Comparison of ENCODE assay signal across 18 mouse cellular contexts in the genomic region with DNA sequence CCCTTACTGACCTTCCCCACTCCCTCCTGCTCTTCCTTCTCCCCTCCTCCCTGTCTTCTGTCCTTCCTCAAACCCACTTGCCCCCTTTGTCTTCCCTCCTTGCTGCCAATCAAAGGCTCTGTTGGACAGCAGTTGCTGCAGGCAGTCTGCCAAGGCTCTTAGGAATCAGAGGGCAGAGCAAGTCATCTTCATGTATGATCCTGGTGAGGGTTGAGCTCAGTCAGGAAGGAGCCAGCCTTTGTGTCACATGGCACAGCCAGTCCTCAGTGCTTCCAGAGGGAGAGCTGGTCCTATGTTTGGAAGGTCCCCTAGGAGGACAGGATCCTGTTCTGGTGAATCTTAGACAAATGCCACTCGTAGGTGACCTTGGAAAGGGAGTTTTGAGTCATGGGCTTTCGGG. TPM values are rescaled to one million over a fixed set of nuclear protein-coding genes. Genes with fewer than 3 reads are reported as not detected.
DNase-seq lines count a peak whose midpoint lies in the region; ATAC-seq lines count a peak whose summit lies in the region.
"Had no signal": no experiment of that assay in that cellular context is flagged by ENCODE, and none has a peak within 500 bp of the region (broad histone marks: within the 10 kb centered on the region; RNA-seq: fewer than 3 reads in every experiment).

No protein-coding gene starts in this region.

- 89% methylated on average over 2 of the region's 2 CpGs for WGBS in kidney, embryonic 16.5 days
- 75% methylated on average over 2 of the region's 2 CpGs for WGBS in heart, embryonic 16.5 days

- no peak for ATAC-seq in kidney, embryonic 16.5 days (ENCODE audit: low FRiP score, low TSS enrichment)
- 0 out of 2 replicates have a peak, but pooled peaks have one; percentile 38 for ATAC-seq in heart, embryonic 16.5 days (replicated peaks; ENCODE audit: extremely low read depth, insufficient read depth, low FRiP score)
- ATAC-seq: forebrain, embryonic 16.5 days had no signal

- H3K4me3 ChIP-seq in kidney, embryonic 16.5 days (ENCODE audit: low read length), result no peak overlapping the region
- H3K4me3 ChIP-seq in heart, embryonic 16.5 days (ENCODE audit: low read length), result no peak overlapping the region
- H3K4me3 ChIP-seq: embryonic facial prominence, embryonic 15.5 days; hindbrain, embryonic 15.5 days; neural tube, embryonic 12.5 days had no signal

- no peaks in the 10 kb centered on the region for H3K9me3 ChIP-seq in kidney, embryonic 16.5 days (ENCODE audit: low read length)
- no peaks in the 10 kb centered on the region for H3K9me3 ChIP-seq in heart, embryonic 16.5 days (replicated peaks; ENCODE audit: control insufficient read depth, low read length)
- H3K9me3 ChIP-seq: embryonic facial prominence, embryonic 15.5 days; hindbrain, embryonic 15.5 days; neural tube, embryonic 12.5 days had no signal

- H3K9ac ChIP-seq in kidney, embryonic 16.5 days (replicated peaks; ENCODE audit: low read length), result no peak overlapping the region
- H3K9ac ChIP-seq in heart, embryonic 16.5 days (ENCODE audit: low read length), result no peak overlapping the region
- H3K9ac ChIP-seq: embryonic facial prominence, embryonic 15.5 days; hindbrain, embryonic 15.5 days; liver, embryonic 14.5 days; neural tube, embryonic 12.5 days had no signal

- peak; percentile 61 to 72 for DNase-seq in cerebellum, postnatal 10 days
- DNase-seq in cerebellum, adult 9-10 months, result no peak
- DNase-seq in kidney, postnatal 10 days, result peak; percentile 38
- peak; percentile 53 for DNase-seq in adipocyte (ENCODE audit: low spot score)
- no peak for DNase-seq in urinary bladder, adult 2 months (ENCODE audit: low spot score)
- no peak for DNase-seq in right cerebral cortex, postnatal 4 days
- DNase-seq: B cell, adult 2 months; cerebellum, postnatal 36 days; gastrocnemius, postnatal 10 days; lung, postnatal 14 days had no signal

- no peaks in the 10 kb centered on the region for H3K36me3 ChIP-seq in kidney, embryonic 16.5 days (ENCODE audit: insufficient read depth, low read length)
- peaks cover 11% of the 10 kb centered on the region; the same call in 1 of the 2 replicates for H3K36me3 ChIP-seq in heart, embryonic 16.5 days (ENCODE audit: control insufficient read depth, insufficient read depth)
- H3K36me3 ChIP-seq: embryonic facial prominence, embryonic 15.5 days; hindbrain, embryonic 15.5 days; neural tube, embryonic 12.5 days had no signal

- H3K27me3 ChIP-seq in kidney, embryonic 16.5 days (ENCODE audit: insufficient read depth, low read length), result no peaks in the 10 kb centered on the region
- no peaks in the 10 kb centered on the region for H3K27me3 ChIP-seq in heart, embryonic 16.5 days (ENCODE audit: control insufficient read depth, insufficient read depth, low read length)
- H3K27me3 ChIP-seq: embryonic facial prominence, embryonic 15.5 days; hindbrain, embryonic 15.5 days; neural tube, embryonic 12.5 days had no signal

- no peak overlapping the region for H3K4me2 ChIP-seq in kidney, embryonic 16.5 days (replicated peaks; ENCODE audit: low read depth, low read length)
- no peak overlapping the region for H3K4me2 ChIP-seq in heart, embryonic 16.5 days (ENCODE audit: low read depth, low read length)
- H3K4me2 ChIP-seq: embryonic facial prominence, embryonic 15.5 days; hindbrain, embryonic 15.5 days; midbrain, embryonic 11.5 days; neural tube, embryonic 12.5 days had no signal

- H3K27ac ChIP-seq in kidney, embryonic 16.5 days (ENCODE audit: low read length), result no peak overlapping the region
- H3K27ac ChIP-seq in heart, embryonic 16.5 days (ENCODE audit: low read length), result peak overlapping the region; percentile 69
- H3K27ac ChIP-seq: embryonic facial prominence, embryonic 15.5 days; hindbrain, embryonic 15.5 days; liver, embryonic 14.5 days; neural tube, embryonic 12.5 days had no signal

- H3K4me1 ChIP-seq in kidney, embryonic 16.5 days (ENCODE audit: insufficient read depth, low read length), result no peaks in the 10 kb centered on the region
- peaks cover 7% of the 10 kb centered on the region for H3K4me1 ChIP-seq in heart, embryonic 16.5 days (ENCODE audit: control insufficient read depth, insufficient read depth, low read length)
- H3K4me1 ChIP-seq: embryonic facial prominence, embryonic 15.5 days; hindbrain, embryonic 15.5 days; neural tube, embryonic 12.5 days had no signal

RNA-seq across cellular contexts. Expression of gene Cdpf1, which starts 8.6 kb away (rescaled TPM):
- polyA plus RNA-seq in kidney, embryonic 16.5 days (2015; fragmentation: Nextera tagmentation; extraction: Ambion mirVana), result 31.1 and 37.4 TPM in 2 replicates
- 48.8 and 49.8 TPM in 2 replicates for polyA plus RNA-seq in heart, embryonic 16.5 days (2015; fragmentation: Nextera tagmentation; extraction: Ambion mirVana)
- 29.2 and 37.6 TPM in 2 replicates for polyA plus RNA-seq in urinary bladder, adult 2 months (2012; rRNA removed)

RNA-seq across cellular contexts. Expression of gene Pkdrej, which starts 18.6 kb away (rescaled TPM):
- 0.10 and 0.11 TPM in 2 replicates for polyA plus RNA-seq in kidney, embryonic 16.5 days (2015; fragmentation: Nextera tagmentation; extraction: Ambion mirVana)
- polyA plus RNA-seq in heart, embryonic 16.5 days (2015; fragmentation: Nextera tagmentation; extraction: Ambion mirVana), result 0.50 and 0.53 TPM in 2 replicates
- 0.45 and 0.56 TPM in 2 replicates for polyA plus RNA-seq in urinary bladder, adult 2 months (2012; rRNA removed)

RNA-seq across cellular contexts. Expression of gene Ttc38, which starts 29.2 kb away (rescaled TPM):
- polyA plus RNA-seq in kidney, embryonic 16.5 days (2015; fragmentation: Nextera tagmentation; extraction: Ambion mirVana), result 8.0 and 8.2 TPM in 2 replicates
- polyA plus RNA-seq in heart, embryonic 16.5 days (2015; fragmentation: Nextera tagmentation; extraction: Ambion mirVana), result 4.9 and 6.2 TPM in 2 replicates
- polyA plus RNA-seq in urinary bladder, adult 2 months (2012; rRNA removed), result 19.7 and 27.5 TPM in 2 replicates

RNA-seq across cellular contexts. Expression of gene Gtse1, which starts 56.6 kb away (rescaled TPM):
- polyA plus RNA-seq in kidney, embryonic 16.5 days (2015; fragmentation: Nextera tagmentation; extraction: Ambion mirVana), result 31.0 and 33.1 TPM in 2 replicates
- 24.8 and 25.5 TPM in 2 replicates for polyA plus RNA-seq in heart, embryonic 16.5 days (2015; fragmentation: Nextera tagmentation; extraction: Ambion mirVana)
- polyA plus RNA-seq in urinary bladder, adult 2 months (2012; rRNA removed), result 6.7 and 7.2 TPM in 2 replicates

Comparison
In these comparisons a context has a peak if more than half of its experiments do, and no peak if none do; other contexts are left out.
1. DNase-seq: peak in cerebellum, postnatal 10 days (2 of 2), kidney, postnatal 10 days (single experiment) and adipocyte (single experiment); none in cerebellum, adult 9-10 months (single experiment), urinary bladder, adult 2 months (single experiment) and right cerebral cortex, postnatal 4 days (single experiment).